Mouse (Mus musculus) neutrophil, adult 65 days (primary cell): Measurements from ENCODE around the gene Map1b. TPM values are rescaled to one million over a fixed set of nuclear protein-coding genes. Genes with fewer than 3 reads are reported as not detected.

ENCODE experiments used
- total RNA-seq: library from RNA; stranded (reverse); gene quantifications from 2 replicates; pipeline ENCODE4 v1.2.4, GENCODE M21; 2023

Map1b gene
- total RNA-seq: 0.23 and 0.25 TPM in 2 replicates

GRCm38 (mm10) chr13:99516448-99516881, at the start of gene Map1b:
Gene Map1b, minus strand, starts transcription at chr13:99516540.

Other genes with a start within 250 kb of the Map1b start
- 13.5 and 14.9 TPM in 2 replicates for gene Ptcd2, start 171.8 kb downstream of the Map1b start, total RNA-seq
- gene Mrps27, start 171.8 kb downstream of the Map1b start, total RNA-seq: 3.6 and 5.0 TPM in 2 replicates